Mouse (Mus musculus) olfactory bulb, adult 2 months (tissue): ENCODE data around the gene Tmem178. TPM values are rescaled to one million over a fixed set of nuclear protein-coding genes. Genes with fewer than 3 reads are reported as not detected.
A peak's percentile ranks its signal among the peaks of the same experiment; 100 is the strongest.
"Not testable (repeated sequence)": the region's sequence is repeated elsewhere in the genome, so short reads cannot be mapped to it uniquely, and the experiment has no call there.

ENCODE experiments used
- H3K27ac ChIP-seq: fragments of 200-500 bp; 2 replicates; pipeline ENCODE4 v1.5.1; 2012; ENCODE audit warnings: low read depth, low read length; ENCODE audit not compliant: insufficient read depth
- H3K4me1 ChIP-seq: fragments of 200-500 bp; 2 replicates; pipeline ENCODE4 v1.6.1; 2012; ENCODE audit warnings: low read length; ENCODE audit not compliant: control insufficient read depth, insufficient read depth
- H3K4me3 ChIP-seq: fragments of 200-500 bp; 2 replicates; pipeline ENCODE4 v1.5.1; 2012; ENCODE audit warnings: mild to moderate bottlenecking, low read depth, low read length, moderate library complexity; ENCODE audit not compliant: insufficient read depth
- CTCF ChIP-seq: fragments of 200-500 bp; IDR thresholded peaks from 2 replicates; pipeline ENCODE4 v1.5.1; 2012; ENCODE audit warnings: low read depth, mild to moderate bottlenecking, low read length, moderate library complexity; ENCODE audit not compliant: insufficient read depth
- POLR2A ChIP-seq: fragments of 200-500 bp; IDR thresholded peaks from 2 replicates; pipeline ENCODE4 v1.6.1; 2012; ENCODE audit warnings: mild to moderate bottlenecking, low read depth, low read length, moderate library complexity; ENCODE audit not compliant: insufficient read depth
- WGBS: fragments of 180-500 bp; shearing (Covaris S2); methylation state at CpG from one replicate; pipeline ENCODE4 v1.1.7; 2018; 5-methylcytosine and 5-hydroxymethylcytosine counted together
- polyA plus RNA-seq: library from polyadenylated mRNA; stranded (reverse); fragments of >200 nt; gene quantifications from 2 replicates; pipeline ENCODE4 v1.2.4, GENCODE M21; 2012; ENCODE audit warnings: low replicate concordance; ENCODE audit not compliant: missing spikeins, insufficient read depth, insufficient read length

Gene Tmem178
- polyA plus RNA-seq, 1 experiment: not detected

DNA sequence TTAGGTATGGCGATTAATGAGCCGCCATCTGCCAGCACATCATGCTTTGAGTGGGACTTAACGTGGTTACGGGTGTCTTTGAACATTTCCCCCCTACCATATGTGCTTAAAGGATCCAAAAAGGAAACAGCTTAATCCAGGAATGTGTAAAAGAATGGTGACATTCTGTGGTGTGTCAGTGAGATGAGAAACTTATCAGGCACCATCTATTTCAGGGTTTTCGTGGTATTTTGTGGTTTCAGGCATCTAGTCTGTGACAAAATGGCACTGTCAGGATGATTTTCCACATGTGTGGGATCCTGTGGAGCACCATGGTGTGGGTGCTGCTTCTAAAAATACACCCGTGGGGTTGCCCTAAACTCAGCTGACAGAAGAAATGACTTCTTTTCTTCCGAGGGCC lies 4.6 kb upstream of the Tmem178 start:
- WGBS: 83% methylated on average over 7 of the region's 7 CpGs
- Histone ChIP-seq H3K27ac (no peak overlapping the region), H3K4me1 (no peaks in the 10 kb centered on the region), H3K4me3 (no peak overlapping the region)
- no peak for TF ChIP-seq CTCF
- TF ChIP-seq POLR2A: no peak

- Histone ChIP-seq H3K4me3 (no peak overlapping the region), H3K4me1 (no peaks in the 10 kb centered on the region), H3K27ac (no peak overlapping the region)
- TF ChIP-seq POLR2A: no peak
- TF ChIP-seq CTCF: no peak
- WGBS: 81% methylated on average over 11 of the region's 11 CpGs
These were observed 2.6 kb upstream of the Tmem178 start for GRCm38 (mm10) chr17:80941857-80942256.

GRCm38 (mm10) chr17:80943835-80944529 lies 450 bp upstream of the Tmem178 start:
- no peak overlapping the region for H3K27ac ChIP-seq

GRCm38 (mm10) chr17:80945510-80945909 lies 1.1 kb downstream of the Tmem178 start:
- WGBS: 49% methylated on average over 8 of the region's 8 CpGs
- not testable (repeated sequence) for H3K27ac ChIP-seq, H3K4me1 ChIP-seq
- peak overlapping the region; percentile 27 for H3K4me3 ChIP-seq

More at GRCm38 (mm10) chr17:80943835-80944529, 450 bp upstream of the Tmem178 start:
- no peak for TF ChIP-seq POLR2A
- TF ChIP-seq CTCF: no peak
- 15% methylated on average over 24 of the region's 26 CpGs for WGBS
- no peaks in the 10 kb centered on the region for H3K4me1 ChIP-seq
- peak overlapping the region; percentile 83 for H3K4me3 ChIP-seq

DNA sequence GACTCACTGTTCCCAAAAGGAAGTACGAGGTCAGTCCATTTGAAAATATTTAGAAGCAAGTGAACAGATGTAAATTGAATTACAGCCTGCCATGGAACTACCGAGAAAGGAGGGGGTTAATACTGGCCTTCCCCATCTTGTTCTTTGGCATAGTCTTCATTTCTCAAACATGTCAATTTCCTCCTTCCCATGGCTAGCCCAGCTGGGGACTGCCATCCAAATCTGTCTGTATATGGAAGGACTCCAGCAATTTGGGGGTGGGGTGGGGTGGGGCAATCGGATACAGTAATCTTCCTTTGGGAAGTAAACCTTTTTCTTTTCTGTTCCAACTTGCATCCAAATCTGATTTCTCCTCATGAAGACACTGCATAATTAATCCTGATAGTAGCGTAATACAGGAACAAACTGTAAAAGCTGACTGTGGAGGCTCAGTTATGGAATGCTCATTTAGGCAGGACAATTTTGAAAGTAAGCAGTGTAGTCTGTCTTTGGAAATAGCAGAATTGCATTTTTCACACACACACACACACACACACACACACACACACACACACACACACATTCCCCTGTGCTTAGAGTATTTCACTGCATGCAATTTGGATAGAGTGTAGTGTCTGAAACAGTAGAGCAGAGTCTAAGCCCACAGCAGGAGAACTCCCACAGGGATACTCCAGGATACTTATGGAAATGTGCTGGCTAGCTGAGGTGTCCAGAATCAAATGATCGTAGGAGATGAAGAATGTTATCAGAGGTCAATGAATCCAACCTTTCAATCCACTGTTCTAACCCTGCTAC lies 1.9 kb downstream of the Tmem178 start:
- TF ChIP-seq CTCF: no peak
- no peak for TF ChIP-seq POLR2A
- no peaks in the 10 kb centered on the region; the same call in 1 of the 2 replicates for H3K4me1 ChIP-seq
- H3K27ac ChIP-seq: no peak overlapping the region

DNA sequence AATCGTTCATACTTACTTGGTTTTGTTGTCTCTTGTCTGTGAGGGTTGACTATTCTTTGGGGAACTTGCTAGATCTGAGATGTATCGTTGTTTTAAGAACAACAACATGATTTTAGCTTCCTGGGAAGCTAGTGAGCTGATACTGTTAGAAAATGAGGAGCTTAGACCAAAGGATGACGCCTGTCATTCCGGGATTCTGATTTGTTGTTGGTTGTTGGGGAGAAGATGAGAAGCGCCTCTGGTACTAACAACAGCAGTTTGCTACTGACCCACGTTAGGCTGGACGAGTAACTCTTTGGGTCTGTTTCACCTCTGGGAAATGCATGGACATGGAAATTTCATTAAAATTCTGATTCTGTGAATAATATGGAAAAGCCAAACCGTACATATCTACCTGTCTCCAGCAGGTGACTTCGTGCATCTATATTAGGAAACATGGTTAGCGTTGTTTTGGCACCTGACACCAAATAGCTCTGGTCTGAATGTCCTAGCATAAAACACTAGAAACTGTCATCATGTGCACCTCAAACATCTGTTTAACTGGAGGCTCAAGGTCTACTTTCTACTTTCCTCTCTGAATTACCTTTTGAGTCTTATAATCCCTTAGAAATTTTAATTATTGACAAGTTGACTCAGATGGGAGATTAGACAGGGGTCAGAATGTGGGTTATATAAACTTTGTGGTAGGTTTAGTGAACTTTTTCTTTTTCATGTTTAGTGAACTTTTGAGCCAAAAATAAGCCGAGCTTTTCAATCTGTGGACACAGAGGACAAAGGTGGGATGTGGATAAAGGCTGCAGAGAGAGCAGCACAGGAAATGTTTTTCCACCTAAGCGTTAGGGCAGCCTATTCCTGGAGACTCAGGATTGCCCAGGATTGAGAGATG lies 2.9 kb downstream of the Tmem178 start:
- peaks cover 2% of the 10 kb centered on the region; the same call in 1 of the 2 replicates for H3K4me1 ChIP-seq
- H3K27ac ChIP-seq: no peak overlapping the region
- TF ChIP-seq POLR2A (no peak), CTCF (no peak)
- no peak overlapping the region for H3K4me3 ChIP-seq
- 86% methylated on average over 12 of the region's 12 CpGs for WGBS

More for the DNA sequence above, 1.9 kb downstream of the Tmem178 start:
- 51% methylated on average over 5 of the region's 5 CpGs for WGBS
- no peak overlapping the region for H3K4me3 ChIP-seq

GRCm38 (mm10) chr17:80949382-80949781 lies 5.0 kb downstream of the Tmem178 start:
- TF ChIP-seq CTCF (no peak), POLR2A (no peak)
- Histone ChIP-seq H3K4me3 (no peak overlapping the region), H3K27ac (no peak overlapping the region), H3K4me1 (peaks cover 4% of the 10 kb centered on the region; the same call in 1 of the 2 replicates)
- WGBS: 85% methylated on average over 7 of the region's 7 CpGs

DNA sequence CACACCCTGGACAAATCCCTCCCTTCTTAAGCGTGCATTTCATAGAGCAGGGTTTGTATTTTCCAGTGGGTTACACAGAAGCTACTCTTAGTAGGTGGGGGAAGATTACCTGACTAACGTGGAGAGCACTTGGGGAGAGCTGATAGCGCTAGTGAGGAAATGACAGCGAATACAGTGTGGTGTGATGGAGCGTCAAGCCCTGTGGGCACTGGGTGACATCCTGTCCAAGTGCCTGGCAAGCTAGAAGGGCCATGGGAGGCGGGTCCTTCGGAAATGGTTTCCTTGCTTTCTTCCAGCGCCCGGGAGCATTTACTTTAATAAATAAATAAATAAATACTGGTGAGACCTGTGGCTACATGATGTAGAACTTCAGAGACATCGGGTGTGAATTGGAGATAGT lies 5.5 kb downstream of the Tmem178 start:
- Histone ChIP-seq H3K27ac (no peak overlapping the region), H3K4me3 (no peak overlapping the region), H3K4me1 (peaks cover 4% of the 10 kb centered on the region; the same call in 1 of the 2 replicates)
- WGBS: 93% methylated on average over 10 of the region's 10 CpGs
- TF ChIP-seq CTCF: no peak
- TF ChIP-seq POLR2A: no peak
